Mouse (Mus musculus) thymus, adult 2 months (tissue): ENCODE results near the gene Cog1. TPM values are rescaled to one million over a fixed set of nuclear protein-coding genes. Genes with fewer than 3 reads are reported as not detected.

Experiments
- DNase-seq: peaks from one replicate; pipeline ENCODE4 v3.0.0; 2021
- H3K27ac ChIP-seq: fragments of 200-500 bp; 2 replicates; pipeline ENCODE4 v1.5.1; 2012; ENCODE audit warnings: low read length, control low read depth; ENCODE audit not compliant: control insufficient read depth, insufficient read depth
- H3K27me3 ChIP-seq: fragments of 200-500 bp; 2 replicates; pipeline ENCODE4 v1.6.1; 2012; ENCODE audit warnings: mild to moderate bottlenecking, low read length, moderate library complexity, mixed read lengths; ENCODE audit not compliant: control insufficient read depth, insufficient read depth
- H3K36me3 ChIP-seq: fragments of 200-500 bp; 2 replicates; pipeline ENCODE4 v1.6.1; 2012; ENCODE audit warnings: mild to moderate bottlenecking, low read length, moderate library complexity; ENCODE audit not compliant: control insufficient read depth, insufficient read depth
- H3K4me1 ChIP-seq: fragments of 200-500 bp; replicated peaks from 2 replicates; pipeline ENCODE4 v1.6.1; 2012; ENCODE audit warnings: low read length; ENCODE audit not compliant: control insufficient read depth, insufficient read depth
- H3K4me3 ChIP-seq: fragments of 200-500 bp; 2 replicates; pipeline ENCODE4 v1.5.1; 2012; ENCODE audit warnings: mild to moderate bottlenecking, low read length, control low read depth, moderate library complexity; ENCODE audit not compliant: control insufficient read depth, insufficient read depth
- CTCF ChIP-seq: fragments of 200-500 bp; IDR thresholded peaks from 2 replicates; pipeline ENCODE4 v1.5.1; 2012; ENCODE audit warnings: mild to moderate bottlenecking, control low read depth, low read length, moderate library complexity, borderline replicate concordance; ENCODE audit not compliant: control insufficient read depth, poor library complexity, insufficient read depth; ENCODE audit errors: extremely low read depth
- POLR2A ChIP-seq: fragments of 200-500 bp; IDR thresholded peaks from 2 replicates; pipeline ENCODE4 v1.6.1; 2012; ENCODE audit warnings: mild to moderate bottlenecking, low read length, control low read depth, moderate library complexity; ENCODE audit not compliant: control insufficient read depth, poor library complexity, insufficient read depth; ENCODE audit errors: extremely low read depth
- WGBS: fragments of 180-500 bp; shearing (Covaris S2); methylation state at CpG from one replicate; pipeline ENCODE4 v1.1.7; 2018; 5-methylcytosine and 5-hydroxymethylcytosine counted together
- polyA plus RNA-seq: library from polyadenylated mRNA; depleted of rRNA; stranded (reverse); fragments of >200 nt; gene quantifications from 2 replicates; pipeline ENCODE4 v1.2.3, GENCODE M21; 2012

Cog1 gene
- polyA plus RNA-seq, 1 experiment = 67.4 TPM

- DNase-seq = peak; percentile 87
- no peak overlapping the region for H3K27ac ChIP-seq
Measured at GRCm38 (mm10) chr11:113648152-113648551, 817 bp upstream of the Cog1 start.

GRCm38 (mm10) chr11:113649353-113650210, 613 bp downstream of the Cog1 start, which contains the start of gene Slc39a11:
Gene Slc39a11 (minus strand): TSS chr11:113650079.
- Histone ChIP-seq H3K4me3 (peak within 1 kb of the TSS; percentile 82), H3K4me1 (peaks cover 14% of the 10 kb centered on the region), H3K27me3 (no peaks in the 10 kb centered on the region), H3K36me3 (peaks cover 24% of the 10 kb centered on the region), H3K27ac (peak within 1 kb of the TSS; percentile 28; the same call in 1 of the 2 replicates)
- TF ChIP-seq POLR2A = no peak
- TF ChIP-seq CTCF = no peak
- WGBS = under 1% methylated on average over 90 of the region's 91 CpGs
- DNase-seq = peak; percentile 72

More at GRCm38 (mm10) chr11:113648152-113648551, 817 bp upstream of the Cog1 start:
- 4% methylated on average over 15 of the region's 15 CpGs for WGBS
- TF ChIP-seq POLR2A (no peak), CTCF (peak; percentile 99)
- Histone ChIP-seq H3K36me3 (peaks cover 14% of the 10 kb centered on the region), H3K4me1 (peaks cover 14% of the 10 kb centered on the region), H3K4me3 (no peak overlapping the region), H3K27me3 (no peaks in the 10 kb centered on the region)

- H3K36me3 ChIP-seq = peaks cover 41% of the 10 kb centered on the region
Measured at GRCm38 (mm10) chr11:113651206-113651906, 2.4 kb downstream of the Cog1 start.

GRCm38 (mm10) chr11:113651907-113652273, 2.9 kb downstream of the Cog1 start:
- TF ChIP-seq CTCF (0 out of 2 replicates have a peak, but pooled peaks have one; percentile 29), POLR2A (no peak)
- Histone ChIP-seq H3K4me3 (no peak overlapping the region), H3K4me1 (peaks cover 14% of the 10 kb centered on the region), H3K36me3 (peaks cover 47% of the 10 kb centered on the region), H3K27ac (no peak overlapping the region), H3K27me3 (no peaks in the 10 kb centered on the region)
- peak; percentile 49 for DNase-seq
- 70% methylated on average over 8 of the region's 8 CpGs for WGBS

More at GRCm38 (mm10) chr11:113651206-113651906, 2.4 kb downstream of the Cog1 start:
- DNase-seq = no peak
- no peak overlapping the region for H3K4me3 ChIP-seq
- peaks cover 14% of the 10 kb centered on the region for H3K4me1 ChIP-seq
- 87% methylated on average over 22 of the region's 22 CpGs for WGBS
- no peaks in the 10 kb centered on the region for H3K27me3 ChIP-seq
- H3K27ac ChIP-seq = no peak overlapping the region
- TF ChIP-seq CTCF (no peak), POLR2A (no peak)

GRCm38 (mm10) chr11:113652516-113652915, 3.5 kb downstream of the Cog1 start:
- no peak for DNase-seq
- Histone ChIP-seq H3K4me1 (peaks cover 14% of the 10 kb centered on the region), H3K36me3 (peaks cover 53% of the 10 kb centered on the region), H3K4me3 (no peak overlapping the region), H3K27me3 (no peaks in the 10 kb centered on the region), H3K27ac (no peak overlapping the region)
- TF ChIP-seq CTCF (no peak), POLR2A (no peak)
- WGBS = 95% methylated on average over 6 of the region's 6 CpGs

- TF ChIP-seq POLR2A (no peak), CTCF (no peak)
- DNase-seq = no peak
- Histone ChIP-seq H3K27me3 (no peaks in the 10 kb centered on the region), H3K4me1 (peaks cover 6% of the 10 kb centered on the region), H3K36me3 (peaks cover 66% of the 10 kb centered on the region), H3K4me3 (no peak overlapping the region), H3K27ac (no peak overlapping the region)
- WGBS = 97% methylated on average over 15 of the region's 15 CpGs
Measured at GRCm38 (mm10) chr11:113654105-113654504, 5.1 kb downstream of the Cog1 start.
